Mouse (Mus musculus): ENCODE data around the gene Fbxo46.
"Not testable (repeated sequence)": the region's sequence is repeated elsewhere in the genome, so short reads cannot be mapped to it uniquely, and the experiment has no call there.

Gene Fbxo46

DNA sequence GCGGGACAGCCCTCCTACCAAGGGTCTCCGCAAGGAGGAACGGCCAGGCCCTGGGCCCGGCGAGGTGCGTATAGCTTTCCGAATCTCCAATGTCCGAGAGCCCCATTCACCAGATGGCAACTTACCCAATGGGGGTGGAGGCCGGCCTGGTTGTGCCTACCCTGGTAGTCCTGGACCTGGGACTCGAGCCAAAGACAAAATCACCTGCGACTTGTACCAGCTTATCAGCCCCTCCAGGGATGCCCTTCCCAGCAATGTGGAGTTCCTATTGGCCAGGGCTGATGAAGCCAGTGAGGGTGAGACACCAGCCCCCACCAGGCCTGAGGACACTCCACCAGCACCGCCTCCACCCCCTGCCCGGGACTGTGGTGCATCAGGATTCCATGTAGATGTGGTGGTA, 16.5 kb downstream of the Fbxo46 start:
- DNase-seq (ENCODE audit: low spot score in 2 of 2) = no peak

DNA sequence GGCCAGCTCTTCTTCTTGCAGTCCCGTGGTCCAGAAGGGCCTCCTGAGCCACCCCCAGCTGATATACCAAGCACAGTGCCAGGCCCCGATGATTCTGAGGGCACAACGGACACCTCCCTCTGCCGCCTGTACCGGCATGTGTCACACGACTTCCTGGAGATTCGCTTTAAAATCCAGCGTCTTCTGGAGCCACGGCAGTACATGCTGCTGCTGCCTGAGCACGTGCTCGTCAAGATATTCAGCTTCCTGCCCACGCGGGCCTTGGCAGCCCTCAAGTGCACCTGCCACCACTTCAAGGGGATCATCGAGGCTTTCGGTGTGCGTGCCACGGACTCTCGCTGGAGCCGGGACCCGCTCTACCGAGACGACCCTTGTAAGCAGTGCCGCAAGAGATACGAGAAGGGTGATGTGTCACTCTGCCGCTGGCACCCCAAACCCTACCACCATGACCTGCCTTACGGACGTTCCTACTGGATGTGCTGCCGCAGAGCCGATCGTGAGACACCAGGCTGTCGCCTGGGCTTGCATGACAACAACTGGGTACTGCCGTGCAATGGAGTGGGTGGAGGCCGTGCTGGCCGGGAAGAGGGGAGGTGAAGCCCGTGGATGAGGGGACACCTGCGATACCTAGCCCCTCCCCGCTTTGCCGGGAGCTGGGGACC, 17.1 kb downstream of the Fbxo46 start:
- DNase-seq (ENCODE audit: low spot score in 2 of 2) = peak; percentile 54 to 72

DNA sequence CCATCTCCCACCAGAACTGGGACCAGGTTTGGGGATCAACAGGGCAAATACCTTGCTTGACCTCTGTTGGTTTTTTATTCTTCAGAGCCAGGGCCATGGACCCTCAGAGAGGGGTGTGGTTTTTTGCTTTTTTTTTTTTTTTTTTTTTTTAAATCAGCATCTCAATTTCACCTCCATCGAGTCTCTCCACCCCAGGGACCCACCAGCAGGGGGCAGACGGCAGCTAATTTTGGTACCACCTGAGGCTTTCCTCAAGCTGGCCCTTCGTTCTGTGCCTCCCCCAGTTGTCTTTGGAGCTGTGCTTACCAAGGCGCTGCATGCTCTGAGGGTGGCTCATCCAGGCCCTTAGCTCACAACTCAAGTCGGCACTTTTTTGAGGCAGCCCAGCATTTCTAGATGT, 17.7 kb downstream of the Fbxo46 start:
- peak in 1 of 2 experiments; percentile 60 for DNase-seq (ENCODE audit: low spot score in 2 of 2)

DNA sequence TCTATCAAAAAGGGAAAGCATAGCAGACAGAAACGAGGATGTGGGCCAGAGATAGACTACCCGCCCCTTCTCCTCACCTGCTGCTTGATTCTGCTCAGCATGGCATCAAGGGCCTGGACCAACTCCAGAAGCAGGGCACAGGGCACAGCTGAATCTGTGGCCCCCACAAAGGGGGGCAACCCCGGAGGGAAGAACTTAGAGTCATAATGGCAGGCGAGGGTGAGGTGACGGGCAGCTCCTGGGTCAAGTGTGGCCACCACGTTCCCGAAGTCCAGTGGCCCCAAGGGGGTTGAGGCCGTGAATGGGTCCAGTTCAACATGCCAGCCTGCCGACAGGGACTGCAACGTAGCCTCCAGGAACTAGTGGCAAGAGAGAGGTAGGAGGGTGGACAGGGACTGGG, 27.1 kb downstream of the Fbxo46 start:
- DNase-seq (ENCODE audit: low spot score in 2 of 2) = no peak

DNA sequence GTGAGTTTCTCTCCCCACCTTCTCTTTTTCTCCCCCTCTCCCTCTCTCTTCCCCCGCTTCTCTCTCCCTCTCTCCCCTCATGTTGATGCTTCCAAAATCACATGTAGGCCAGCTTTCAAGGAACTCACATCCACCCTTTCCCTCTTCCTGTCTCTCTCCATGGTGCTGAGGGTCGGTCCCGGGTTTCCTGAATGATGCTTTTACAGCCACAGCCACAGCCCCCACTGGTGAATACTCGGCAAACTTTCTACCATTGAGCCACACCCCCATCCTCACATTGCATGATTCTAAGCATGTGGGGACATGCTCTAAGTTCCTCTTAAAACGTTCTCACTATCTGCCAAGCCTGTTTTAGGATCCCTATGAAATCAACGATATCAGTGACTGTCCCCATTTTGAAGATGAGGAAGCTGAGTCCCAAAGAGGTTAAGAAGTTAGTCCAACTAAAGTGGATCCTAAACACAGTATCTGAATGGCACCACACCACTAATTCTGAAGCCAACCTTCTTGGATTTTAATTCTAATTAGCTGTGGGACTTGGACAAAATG, 27.9 kb downstream of the Fbxo46 start:
- no peak for DNase-seq (ENCODE audit: low spot score in 2 of 2)

DNA sequence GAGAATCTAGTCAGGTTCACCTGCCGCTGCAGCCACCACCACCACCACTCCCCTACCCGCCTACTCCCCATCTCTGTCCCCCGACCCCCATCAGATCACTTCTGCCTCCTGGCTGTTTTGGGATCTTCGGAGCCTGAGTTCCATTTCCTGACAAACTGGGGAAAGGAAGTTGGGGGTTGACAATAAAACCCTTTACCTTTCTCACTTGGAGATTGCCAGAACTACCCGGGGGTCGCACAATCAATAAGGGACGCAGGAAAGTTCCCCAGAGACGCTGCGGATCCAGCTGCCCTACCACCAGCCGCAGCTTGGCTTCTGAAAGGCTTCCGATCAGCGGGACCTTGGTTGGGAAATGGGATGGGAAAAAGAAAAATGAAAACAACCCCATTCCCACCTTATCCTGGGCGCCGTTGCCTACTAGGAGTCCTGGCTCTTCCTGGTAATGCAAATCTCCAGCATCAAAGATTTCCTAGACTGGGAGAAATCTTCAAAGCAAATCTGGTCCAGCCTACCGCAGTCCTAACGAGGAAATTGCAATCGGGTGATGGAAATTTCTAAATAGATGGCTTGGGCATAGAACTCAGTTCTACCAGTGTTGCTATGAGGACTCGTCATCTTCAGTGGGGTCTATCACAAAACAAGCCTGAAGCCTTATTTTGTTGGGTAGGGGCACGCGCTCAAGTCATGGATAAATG, 28.7 kb downstream of the Fbxo46 start:
- DNase-seq (ENCODE audit: low spot score in 2 of 2) = no peak

DNA sequence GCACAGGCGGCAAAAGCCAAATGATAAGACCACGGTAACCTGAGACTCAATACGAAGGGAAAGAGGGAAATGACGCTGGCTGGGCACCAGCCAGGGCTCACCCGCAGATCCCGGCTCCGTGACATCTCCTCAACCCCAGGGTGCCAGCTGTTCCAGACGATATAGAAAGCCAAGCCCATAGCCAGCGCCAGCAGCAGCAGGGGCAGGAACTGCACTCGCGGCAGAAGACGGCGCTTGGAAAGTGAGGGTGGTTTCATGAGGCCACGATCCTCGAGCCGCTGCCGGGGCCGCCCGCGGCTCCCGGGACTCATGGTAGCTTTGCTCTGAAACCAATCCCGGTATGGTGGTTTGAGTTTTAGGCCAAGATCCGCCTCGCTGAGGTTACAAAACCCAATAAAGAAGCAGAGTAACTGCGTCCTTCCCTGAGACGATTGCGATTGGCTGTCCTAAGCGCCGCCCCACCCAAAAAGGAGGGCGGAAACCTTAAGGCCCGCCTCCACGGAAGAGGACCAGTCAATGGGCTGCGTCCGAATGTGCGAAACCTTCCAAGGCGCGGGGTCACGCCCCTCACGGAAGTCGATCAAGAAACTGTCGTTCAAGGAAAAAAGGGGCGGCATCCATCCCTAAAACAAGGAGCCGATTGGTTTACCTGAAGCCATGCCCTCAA, 29.3 kb downstream of the Fbxo46 start, which contains the start of gene Qpctl:
Gene Qpctl, minus strand, starts transcription at position 417 of the 667 bp plus-strand sequence.
- peak; percentile 97 to 98 for DNase-seq (ENCODE audit: low spot score in 2 of 2)

DNA sequence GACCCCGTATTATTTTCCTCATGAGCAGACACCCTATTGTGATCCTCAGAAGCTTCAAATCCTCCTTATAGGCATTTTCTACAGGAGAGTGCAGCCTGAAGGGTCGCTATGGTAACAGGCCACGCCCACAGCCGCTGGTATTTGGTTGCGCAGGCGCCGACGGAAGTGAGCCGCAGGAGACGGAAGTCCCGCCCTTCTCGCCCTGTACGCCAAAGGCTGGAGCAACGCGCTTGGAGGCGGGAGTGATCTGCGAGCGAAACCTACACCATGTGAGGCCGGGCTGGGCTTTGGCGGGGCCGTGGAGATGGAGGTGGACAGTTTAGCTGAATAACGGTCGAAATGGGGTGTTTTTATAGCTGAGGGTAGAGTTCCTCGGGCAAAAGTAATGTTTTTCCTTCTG, 30.0 kb downstream of the Fbxo46 start, which contains the start of gene Snrpd2:
Gene Snrpd2, plus strand, starts transcription at position 97 of the 400 bp plus-strand sequence.
- DNase-seq (ENCODE audit: low spot score in 2 of 2) = peak; percentile 95 to 96

DNA sequence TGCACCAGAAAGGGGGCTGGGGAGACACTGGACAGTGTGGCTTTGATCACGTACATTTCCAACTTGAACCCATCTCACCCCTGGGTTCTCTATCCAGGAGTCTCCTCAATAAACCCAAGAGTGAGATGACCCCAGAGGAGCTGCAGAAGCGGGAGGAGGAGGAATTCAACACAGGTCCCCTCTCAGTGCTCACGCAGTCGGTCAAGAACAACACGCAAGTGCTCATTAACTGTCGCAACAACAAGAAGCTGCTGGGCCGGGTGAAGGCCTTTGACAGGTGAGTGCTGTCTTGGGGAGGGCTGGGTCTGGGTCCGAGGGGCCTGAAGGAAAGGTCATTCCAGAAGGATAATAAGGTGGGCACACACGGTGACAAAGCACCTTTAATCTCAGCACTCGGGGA, 31.5 kb downstream of the Fbxo46 start:
- not testable (repeated sequence) for DNase-seq (ENCODE audit: low spot score in 2 of 2)

DNA sequence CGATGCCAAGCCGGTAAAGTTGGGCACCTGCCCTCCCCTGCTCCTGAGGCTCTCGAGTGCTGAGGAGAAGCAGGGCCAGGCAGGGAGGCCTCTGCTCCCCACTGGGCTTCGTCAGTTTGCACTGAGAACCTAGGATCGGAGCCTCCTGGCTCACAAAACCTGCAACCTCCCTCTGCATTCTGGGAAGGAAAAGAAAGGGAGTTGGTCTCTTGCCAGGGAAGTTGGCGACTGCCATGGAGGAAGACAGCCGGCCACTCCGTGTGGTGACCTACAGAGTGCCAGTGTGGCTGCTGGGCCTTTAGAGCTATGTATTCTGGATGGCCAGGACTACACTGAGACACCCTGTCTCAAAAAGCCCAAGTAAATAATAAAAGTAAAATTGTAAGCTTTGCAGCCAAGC, 35.1 kb downstream of the Fbxo46 start:
- no peak for DNase-seq (ENCODE audit: low spot score in 2 of 2)

DNA sequence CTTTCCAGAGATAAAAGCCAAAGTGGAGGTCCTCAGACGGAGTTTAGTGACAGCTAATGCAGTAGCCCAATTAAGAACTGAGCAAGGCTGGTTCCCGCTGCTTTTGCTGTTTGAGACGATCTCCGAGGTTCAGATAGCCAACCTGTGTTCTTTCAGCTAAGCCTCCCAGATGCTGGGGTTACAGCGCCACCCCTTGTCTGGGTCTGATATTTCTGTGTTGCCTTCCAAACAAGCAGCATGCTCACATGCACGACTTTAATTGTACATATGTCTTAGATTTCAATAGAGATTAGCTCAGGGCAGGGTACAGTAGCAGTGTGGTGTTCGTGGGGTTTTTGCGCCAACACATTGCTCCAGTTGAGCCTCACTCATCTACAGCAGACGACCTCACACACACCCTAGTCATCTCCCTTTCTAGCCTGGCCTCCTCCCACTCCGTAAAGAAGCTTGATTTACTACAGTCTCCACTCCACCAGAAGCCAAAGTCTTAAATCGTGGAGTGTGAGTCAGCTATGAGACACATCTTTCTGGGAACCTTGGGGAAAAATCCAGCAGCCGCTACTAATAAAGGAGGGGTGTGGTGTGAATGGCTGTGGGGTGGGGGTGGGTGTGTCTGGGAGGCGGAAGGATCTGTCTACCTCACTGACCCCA, 36.3 kb downstream of the Fbxo46 start:
- DNase-seq (ENCODE audit: low spot score in 2 of 2) = no peak

DNA sequence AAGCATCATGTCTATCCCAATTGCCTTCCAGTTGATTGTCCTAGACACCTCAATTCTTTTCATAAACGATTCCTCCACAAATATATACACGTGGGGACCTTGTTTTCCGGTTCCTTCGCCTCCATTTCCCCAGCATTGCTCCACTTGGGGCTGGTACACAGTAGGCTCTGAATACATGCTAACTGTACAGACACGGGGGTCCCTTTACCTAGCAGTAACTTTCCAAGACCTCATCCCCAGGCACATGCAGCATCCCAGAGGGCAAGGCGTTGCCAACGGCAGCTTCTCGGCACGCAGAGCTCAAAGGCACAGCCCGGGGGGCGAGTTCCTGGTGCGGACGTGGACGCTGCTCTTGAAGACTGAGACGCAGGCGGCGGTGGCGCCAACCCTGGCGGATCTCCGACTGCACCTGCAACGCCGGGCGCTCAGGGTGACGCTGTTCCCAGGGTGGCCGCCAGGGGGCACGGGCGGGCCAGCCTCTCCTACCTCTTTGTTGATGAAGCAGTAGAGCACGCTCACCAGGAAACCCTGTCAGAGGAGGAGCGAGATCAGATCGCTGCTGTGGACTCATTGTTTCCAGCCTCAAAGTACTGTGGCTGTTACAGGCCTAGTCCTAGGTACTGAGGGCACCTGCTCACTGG, 37.6 kb downstream of the Fbxo46 start:
- peak; percentile 95 to 96 for DNase-seq (ENCODE audit: low spot score in 2 of 2)

DNA sequence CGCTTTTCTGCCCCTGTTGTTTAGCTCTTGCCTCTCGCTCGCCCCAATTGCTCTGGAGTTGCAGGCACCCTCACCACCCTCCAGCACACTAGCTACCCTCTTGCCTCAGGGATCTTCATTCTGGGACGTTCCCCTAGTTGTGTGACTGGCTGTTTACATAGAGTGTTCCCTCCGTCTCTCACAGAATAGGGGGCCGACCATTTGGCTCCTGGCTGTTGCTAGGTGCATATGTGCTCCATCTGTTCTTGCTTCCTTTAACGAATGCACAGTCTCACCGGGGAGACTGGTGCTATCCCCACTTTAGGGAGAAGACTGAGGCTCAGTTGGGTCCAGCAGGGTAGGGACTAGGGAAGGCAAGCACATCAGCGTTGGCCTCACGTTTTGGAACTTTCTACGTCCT, 38.9 kb downstream of the Fbxo46 start:
- DNase-seq (ENCODE audit: low spot score in 2 of 2) = no peak

DNA sequence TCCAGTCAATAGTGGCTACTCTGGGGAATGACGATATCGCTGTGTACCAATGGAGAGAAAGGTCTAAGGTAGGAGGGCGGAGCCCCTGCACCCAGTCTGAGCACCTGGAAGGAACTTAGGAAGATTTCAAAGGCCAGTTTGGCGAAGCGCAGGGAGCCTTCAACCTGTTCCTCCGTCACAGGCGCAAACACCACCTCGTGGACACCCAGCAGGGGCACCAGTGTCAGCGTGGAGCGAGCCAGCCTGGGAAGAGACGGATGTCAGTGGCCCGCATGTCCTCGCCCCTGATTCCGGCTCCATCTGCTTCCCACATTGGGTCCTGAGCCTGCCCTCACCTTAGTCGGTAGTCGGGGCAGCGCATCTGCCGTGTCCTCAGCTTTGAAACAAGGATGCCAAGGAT, 39.8 kb downstream of the Fbxo46 start:
- no peak for DNase-seq (ENCODE audit: low spot score in 2 of 2)

DNA sequence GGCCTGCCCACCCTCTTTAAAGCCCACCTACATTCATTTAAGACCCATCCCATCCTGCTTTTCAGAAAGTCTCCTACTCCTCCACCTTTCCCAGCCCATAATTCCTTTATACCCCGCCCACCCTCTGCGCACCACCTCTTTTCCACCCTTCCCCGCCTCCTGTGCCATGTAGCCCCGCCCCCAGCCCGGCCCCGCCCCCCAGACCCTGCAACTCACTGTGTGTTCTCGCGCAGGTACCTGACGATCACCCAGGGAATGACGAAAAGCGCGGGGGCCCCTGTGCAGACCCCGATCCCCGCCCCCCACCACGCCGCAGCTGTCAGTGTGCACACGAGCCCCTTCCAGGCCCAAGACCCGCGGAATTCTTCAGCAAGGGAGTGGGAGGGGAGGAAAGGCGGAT, 40.5 kb downstream of the Fbxo46 start:
- no peak for DNase-seq (ENCODE audit: low spot score in 2 of 2)

DNA sequence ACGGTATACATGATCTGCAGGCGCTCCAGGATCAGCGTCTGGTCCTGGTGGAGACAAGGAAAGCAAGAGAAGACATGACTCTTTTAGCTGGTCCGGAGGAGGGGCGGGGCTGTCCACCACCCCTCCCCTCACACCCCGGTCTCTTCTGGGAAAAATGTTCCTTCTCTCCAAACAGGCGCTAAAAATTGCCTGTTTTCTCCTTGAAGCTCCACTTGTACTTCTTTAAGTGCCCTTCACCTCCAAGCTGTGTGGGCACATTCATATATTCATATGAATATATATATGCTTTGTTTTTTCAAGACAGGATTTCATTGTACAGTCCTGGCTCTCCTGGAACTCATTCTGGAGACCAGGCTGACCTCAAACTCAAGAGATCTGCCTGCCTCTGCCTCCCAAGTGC, 43.3 kb downstream of the Fbxo46 start:
- no peak for DNase-seq (ENCODE audit: low spot score in 2 of 2)

DNA sequence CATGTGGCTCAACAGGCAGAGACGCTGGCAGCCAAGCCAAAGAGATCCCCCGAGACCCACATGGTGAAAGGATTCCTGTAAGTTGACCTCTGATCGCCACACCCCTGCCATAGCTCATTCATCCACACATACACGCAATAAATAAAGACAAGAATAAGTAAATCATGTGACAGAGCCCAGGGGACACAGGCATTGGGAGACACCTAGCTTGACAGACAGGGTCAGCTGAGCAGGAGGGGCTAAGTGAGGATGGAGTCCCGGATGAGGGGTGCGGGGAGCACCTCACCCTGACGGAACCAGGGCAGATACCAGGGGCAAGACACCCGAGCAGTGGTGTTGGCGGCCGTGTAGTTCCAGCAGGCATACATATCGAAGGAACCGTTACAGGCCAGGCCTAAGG, 44.1 kb downstream of the Fbxo46 start:
- no peak for DNase-seq (ENCODE audit: low spot score in 2 of 2)

DNA sequence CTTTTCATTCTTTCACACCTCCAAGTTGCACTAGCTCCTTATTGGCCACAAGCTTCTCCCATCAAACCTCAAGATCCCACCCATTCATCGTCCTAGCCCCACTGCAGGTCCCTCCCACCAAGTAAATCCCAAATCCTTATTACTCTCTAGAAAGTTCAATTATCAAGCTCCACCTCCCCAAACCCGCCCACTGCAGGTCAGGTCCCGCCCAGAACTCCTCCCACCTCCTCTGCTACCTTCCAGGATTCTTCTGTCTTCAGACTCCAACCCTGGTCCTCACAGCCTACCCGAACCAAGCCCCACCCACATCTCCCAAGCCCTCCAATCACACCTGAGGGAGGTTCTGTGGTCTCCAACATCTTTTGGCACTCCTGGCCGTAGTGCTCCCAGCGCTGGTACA, 44.5 kb downstream of the Fbxo46 start:
- DNase-seq (ENCODE audit: low spot score in 2 of 2) = no peak

DNA sequence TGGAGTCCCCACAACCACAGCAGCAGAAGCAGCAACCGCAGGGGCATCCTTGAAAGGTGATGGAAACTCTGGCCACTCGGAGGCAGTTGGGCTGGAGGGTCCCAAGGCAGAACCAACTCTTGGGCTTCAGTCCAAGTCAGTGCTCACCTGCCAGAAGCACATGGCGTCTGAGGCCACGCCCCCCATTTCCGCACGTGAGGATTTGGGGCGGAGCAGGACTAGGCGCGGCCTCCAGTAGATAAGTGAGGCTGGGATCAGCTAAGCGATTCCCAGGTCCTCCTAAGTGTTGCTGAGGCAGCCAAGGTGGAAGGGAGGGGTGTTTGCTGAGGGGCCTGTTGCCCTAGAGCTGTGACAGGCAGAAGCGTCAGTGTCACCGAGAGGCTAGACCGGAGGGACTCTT, 45.3 kb downstream of the Fbxo46 start:
- DNase-seq (ENCODE audit: low spot score in 2 of 2) = no peak

DNA sequence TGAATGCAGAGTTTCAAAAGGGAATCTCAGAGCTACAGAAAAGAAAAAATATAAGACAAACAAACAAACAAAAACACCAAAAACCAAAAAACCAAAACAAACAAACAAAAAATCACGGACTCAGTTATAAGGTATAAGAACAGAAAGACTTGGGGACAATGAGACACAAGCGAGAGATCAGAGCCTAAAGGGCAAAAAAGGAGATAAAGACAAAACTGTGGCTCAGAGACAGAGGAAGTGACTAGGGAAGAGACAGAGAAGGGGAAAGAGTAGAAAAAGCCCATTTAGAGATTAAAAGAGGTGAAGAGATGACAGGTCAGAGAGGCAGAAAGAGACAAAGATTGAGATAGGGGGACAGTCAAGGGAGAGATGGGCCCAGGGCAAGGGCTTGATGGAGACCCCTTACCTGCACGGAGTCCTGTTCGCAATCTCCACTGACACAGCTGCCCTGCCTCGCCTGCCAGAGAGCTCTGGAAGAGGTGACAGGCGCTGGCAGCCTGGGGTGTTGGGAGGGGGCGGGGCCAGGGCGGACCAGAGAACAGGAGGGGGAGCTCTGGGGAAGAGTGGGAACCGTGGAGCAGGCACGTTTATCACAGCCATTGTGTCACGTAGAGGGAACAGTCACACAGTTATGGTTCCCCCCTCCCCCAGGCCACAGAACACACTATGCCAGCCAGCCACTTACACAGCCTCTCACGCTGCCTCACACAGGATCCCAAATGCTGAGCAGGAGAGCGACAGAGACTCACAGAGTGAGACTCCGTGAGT, 46.2 kb downstream of the Fbxo46 start, which contains the start of gene Gipr:
Gene Gipr, minus strand, starts transcription at position 472 of the 768 bp plus-strand sequence.
- no peak for DNase-seq (ENCODE audit: low spot score in 2 of 2)

DNA sequence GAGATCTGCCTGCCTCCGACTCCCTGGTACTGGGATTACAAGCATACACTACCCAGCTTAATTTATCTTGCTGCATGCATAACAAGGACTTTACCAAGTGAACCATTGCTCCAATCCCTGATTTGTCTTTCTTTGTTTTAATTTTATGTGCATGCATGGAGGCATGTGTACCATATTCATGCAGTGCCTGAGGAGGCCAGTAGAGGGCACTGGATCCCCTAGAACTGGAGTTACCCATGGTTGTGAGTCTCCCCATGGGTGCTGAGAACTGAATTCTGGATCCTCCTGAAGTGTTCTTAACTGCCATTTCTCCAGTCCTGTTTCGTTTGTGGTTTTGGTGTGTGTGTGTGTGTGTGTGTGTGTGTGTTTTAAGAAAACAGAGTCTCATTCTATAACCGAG, 47.3 kb downstream of the Fbxo46 start:
- DNase-seq (ENCODE audit: low spot score in 2 of 2) = no peak

All from frontal cortex, postnatal 36 days (tissue).